Mouse (Mus musculus): ENCODE data around the gene Il19. TPM values are rescaled to one million over a fixed set of nuclear protein-coding genes. Genes with fewer than 3 reads are reported as not detected.

Gene Il19
- polyA plus RNA-seq (2015; fragmentation: Nextera tagmentation; extraction: Ambion mirVana) = not detected in 2 replicates

- Histone ChIP-seq H3K27ac (no peak within 1 kb of the TSS), H3K9ac (replicated peaks) (no peak within 1 kb of the TSS), H3K4me3 (replicated peaks) (no peak within 1 kb of the TSS), H3K4me2 (replicated peaks) (no peak within 1 kb of the TSS), H3K27me3 (no peaks in the 10 kb centered on the region), H3K36me3 (no peaks in the 10 kb centered on the region), H3K9me3 (no peaks in the 10 kb centered on the region), H3K4me1 (replicated peaks) (0 out of 2 replicates have a peak, but pooled peaks cover 4% of the 10 kb centered on the region)
- no peak for ATAC-seq
- 69% methylated on average over 4 of the region's 4 CpGs for WGBS
These were observed at the start of gene Il19 for GRCm38 (mm10) chr1:130940065-130940687. Il19 (minus strand) TSS chr1:130940115.

DNA sequence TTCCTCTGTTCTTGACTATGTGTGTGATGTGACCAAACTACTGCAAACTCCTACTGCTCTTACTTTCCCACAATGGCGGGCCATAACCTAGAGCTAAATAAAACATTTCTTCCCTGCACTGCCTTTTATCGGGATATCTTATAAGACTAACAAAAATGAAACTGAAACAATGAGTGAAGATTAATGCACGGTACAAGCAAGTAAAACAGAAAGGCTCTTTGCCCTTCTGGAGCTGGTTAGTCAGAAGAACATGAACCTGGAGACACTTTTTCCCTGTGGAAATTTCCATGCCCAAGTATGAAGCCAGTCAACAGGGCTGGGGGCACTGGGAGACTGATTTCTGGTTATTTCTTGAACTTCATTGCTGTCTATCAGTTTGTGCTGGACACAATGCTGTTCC, 49.4 kb upstream of the Il19 start:
- H3K4me3 ChIP-seq (replicated peaks) = no peak overlapping the region
- H3K27ac ChIP-seq = no peak overlapping the region
- H3K4me1 ChIP-seq (replicated peaks) = no peaks in the 10 kb centered on the region
- no peak overlapping the region for H3K4me2 ChIP-seq (replicated peaks)
- H3K9me3 ChIP-seq = no peaks in the 10 kb centered on the region
- H3K27me3 ChIP-seq = no peaks in the 10 kb centered on the region
- H3K36me3 ChIP-seq = no peaks in the 10 kb centered on the region
- 90% methylated on average over 3 of the region's 3 CpGs for WGBS
- no peak overlapping the region for H3K9ac ChIP-seq (replicated peaks)
- ATAC-seq = no peak

DNA sequence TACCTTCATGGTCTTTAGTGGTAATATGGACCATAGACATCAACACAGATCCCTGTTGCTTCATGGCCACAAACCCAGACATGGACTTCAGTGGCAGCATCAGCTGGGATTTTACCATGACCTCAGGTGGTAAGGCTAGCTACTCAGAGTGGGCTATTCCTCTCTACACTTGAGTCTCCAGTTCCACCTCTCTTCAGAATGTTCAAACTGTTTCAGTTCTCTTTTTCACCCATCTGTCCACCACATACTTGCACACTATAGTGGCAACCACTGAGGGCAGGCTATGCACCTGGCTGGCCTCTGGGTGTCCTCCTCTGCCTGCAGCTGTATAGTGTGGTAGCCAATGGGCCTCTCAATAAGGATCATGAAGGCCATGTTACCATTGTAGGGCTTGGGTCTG, 47.5 kb upstream of the Il19 start:
- Histone ChIP-seq H3K4me3 (replicated peaks) (no peak overlapping the region), H3K9me3 (no peaks in the 10 kb centered on the region), H3K36me3 (no peaks in the 10 kb centered on the region), H3K27me3 (no peaks in the 10 kb centered on the region), H3K4me1 (replicated peaks) (no peaks in the 10 kb centered on the region), H3K4me2 (replicated peaks) (no peak overlapping the region), H3K27ac (no peak overlapping the region), H3K9ac (replicated peaks) (no peak overlapping the region)
- no peak for ATAC-seq

- Histone ChIP-seq H3K36me3 (no peaks in the 10 kb centered on the region), H3K9ac (replicated peaks) (no peak overlapping the region), H3K4me1 (replicated peaks) (no peaks in the 10 kb centered on the region), H3K27ac (no peak overlapping the region), H3K4me2 (replicated peaks) (no peak overlapping the region), H3K4me3 (replicated peaks) (no peak overlapping the region), H3K27me3 (no peaks in the 10 kb centered on the region), H3K9me3 (no peaks in the 10 kb centered on the region)
- no peak for ATAC-seq
- WGBS = 90% methylated on average over 5 of the region's 5 CpGs
These were observed 47.1 kb upstream of the Il19 start for GRCm38 (mm10) chr1:130987001-130987400.

DNA sequence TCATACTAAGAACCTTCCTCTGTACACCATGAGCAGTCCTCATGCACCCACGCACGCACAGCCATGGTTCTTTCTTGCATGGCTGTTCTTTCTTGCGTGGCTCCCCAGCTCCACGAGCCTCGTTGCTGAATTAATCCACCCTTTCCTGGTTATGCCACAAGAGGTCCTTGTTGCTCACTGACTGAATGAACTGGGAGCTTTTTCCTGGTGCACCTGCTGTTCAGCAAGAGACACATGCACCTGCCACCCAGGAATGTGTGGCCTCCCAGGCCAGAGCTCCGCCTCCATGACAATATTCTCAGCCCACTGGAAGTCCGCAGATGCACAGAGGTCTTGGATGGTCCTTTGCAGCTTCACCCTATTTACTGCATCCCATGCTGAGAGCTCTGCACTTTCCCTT, 44.5 kb upstream of the Il19 start:
- 63% methylated on average over 7 of the region's 7 CpGs for WGBS

DNA sequence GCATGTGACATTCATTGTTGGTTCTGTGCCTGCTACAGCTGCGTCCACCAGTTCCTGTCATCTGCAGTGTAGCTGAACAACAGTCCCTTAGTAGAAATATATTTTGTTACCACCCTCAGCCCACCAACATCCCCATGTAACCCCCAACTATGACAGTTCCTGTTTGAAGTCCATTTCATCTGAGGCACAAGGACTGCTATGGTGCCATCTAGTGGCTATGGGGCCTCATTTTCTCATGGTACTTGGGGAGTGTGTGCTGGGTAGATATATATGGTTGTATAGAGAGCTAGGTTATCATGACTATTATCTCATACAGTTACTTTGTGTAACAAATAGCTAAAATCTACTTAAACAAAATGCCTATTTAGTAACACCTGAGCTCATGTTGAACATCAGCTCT, 39.5 kb upstream of the Il19 start:
- no peak overlapping the region for H3K4me2 ChIP-seq (replicated peaks)
- no peaks in the 10 kb centered on the region for H3K9me3 ChIP-seq
- H3K9ac ChIP-seq (replicated peaks) = no peak overlapping the region
- H3K27ac ChIP-seq = no peak overlapping the region
- H3K4me1 ChIP-seq (replicated peaks) = no peaks in the 10 kb centered on the region
- 71% methylated on average over 1 of the region's 1 CpGs for WGBS
- H3K27me3 ChIP-seq = no peaks in the 10 kb centered on the region
- H3K4me3 ChIP-seq (replicated peaks) = no peak overlapping the region
- ATAC-seq = no peak
- no peaks in the 10 kb centered on the region for H3K36me3 ChIP-seq

More for the DNA sequence above, 44.5 kb upstream of the Il19 start:
- Histone ChIP-seq H3K9ac (replicated peaks) (no peak overlapping the region), H3K36me3 (no peaks in the 10 kb centered on the region), H3K4me1 (replicated peaks) (no peaks in the 10 kb centered on the region), H3K27ac (no peak overlapping the region), H3K4me3 (replicated peaks) (no peak overlapping the region), H3K27me3 (no peaks in the 10 kb centered on the region), H3K9me3 (no peaks in the 10 kb centered on the region), H3K4me2 (replicated peaks) (no peak overlapping the region)
- no peak for ATAC-seq

DNA sequence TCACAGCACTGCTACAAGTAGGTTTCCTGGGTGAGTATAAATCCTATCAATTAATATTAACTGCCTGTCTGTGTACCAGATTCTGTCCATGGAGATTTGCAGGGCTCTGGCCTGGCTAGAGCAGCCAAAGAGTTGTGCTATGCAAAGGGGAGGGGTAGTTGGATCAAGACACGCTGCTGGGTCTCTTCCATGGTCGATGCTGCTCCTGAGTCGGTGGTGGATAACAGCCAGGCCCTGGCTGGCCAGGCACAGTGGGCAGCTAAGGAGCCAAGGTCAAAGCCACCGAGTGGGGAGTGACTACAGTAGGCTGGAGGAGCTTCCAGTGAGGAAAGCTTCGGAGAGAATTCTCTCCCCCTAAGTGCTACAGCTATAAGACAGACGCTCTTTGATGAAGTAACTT, 24.0 kb upstream of the Il19 start:
- no peak overlapping the region for H3K4me3 ChIP-seq (replicated peaks)
- no peaks in the 10 kb centered on the region for H3K36me3 ChIP-seq
- H3K9ac ChIP-seq (replicated peaks) = no peak overlapping the region
- no peak for ATAC-seq
- WGBS = 89% methylated on average over 6 of the region's 6 CpGs
- H3K4me2 ChIP-seq (replicated peaks) = no peak overlapping the region
- no peak overlapping the region for H3K27ac ChIP-seq
- no peaks in the 10 kb centered on the region for H3K27me3 ChIP-seq
- no peaks in the 10 kb centered on the region for H3K4me1 ChIP-seq (replicated peaks)
- H3K9me3 ChIP-seq = no peaks in the 10 kb centered on the region

DNA sequence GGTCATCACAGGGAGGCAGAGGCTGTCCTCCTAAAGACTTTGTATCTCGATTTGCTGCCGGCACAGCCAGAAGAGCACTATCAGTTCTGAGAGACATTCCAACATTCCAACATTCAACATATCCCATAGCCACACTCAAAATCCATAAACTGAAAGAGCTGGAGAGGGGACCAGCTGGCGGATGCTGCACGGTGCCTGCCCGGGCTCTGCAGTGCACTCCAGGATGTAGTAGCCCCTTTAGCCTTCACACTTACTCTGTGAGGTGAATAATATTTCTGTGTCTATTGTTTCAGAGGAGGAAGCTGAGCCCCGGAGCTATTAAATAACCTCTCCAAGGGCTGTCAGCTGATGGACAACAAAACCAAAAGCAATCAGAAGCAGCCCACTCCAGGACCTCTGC, 7.0 kb upstream of the Il19 start:
- H3K27ac ChIP-seq = no peak overlapping the region
- no peak for ATAC-seq
- H3K4me3 ChIP-seq (replicated peaks) = no peak overlapping the region
- H3K4me1 ChIP-seq (replicated peaks) = no peaks in the 10 kb centered on the region
- H3K9ac ChIP-seq (replicated peaks) = no peak overlapping the region
- H3K27me3 ChIP-seq = no peaks in the 10 kb centered on the region
- 79% methylated on average over 6 of the region's 6 CpGs for WGBS
- no peaks in the 10 kb centered on the region for H3K36me3 ChIP-seq
- H3K9me3 ChIP-seq = no peaks in the 10 kb centered on the region
- no peak overlapping the region for H3K4me2 ChIP-seq (replicated peaks)

DNA sequence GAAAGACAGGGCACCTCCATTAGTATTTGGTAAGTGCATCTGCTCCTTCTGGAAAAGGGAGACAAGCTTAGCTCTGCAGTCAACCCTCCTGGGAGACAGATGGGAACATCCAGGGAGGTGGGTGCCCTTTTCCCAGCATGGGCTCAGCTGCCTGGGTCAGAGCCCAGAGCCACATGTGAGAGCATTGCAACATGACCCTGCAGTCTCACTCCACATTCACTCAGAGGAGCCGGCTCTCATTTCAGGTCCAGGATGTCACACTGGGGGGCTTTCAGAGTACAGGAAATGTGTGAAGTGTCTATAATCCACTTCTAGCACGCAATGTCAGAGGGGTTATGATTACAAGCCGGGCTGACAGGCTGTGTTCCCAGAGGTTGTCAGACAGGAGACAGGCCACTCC, 1.9 kb upstream of the Il19 start:
- H3K4me1 ChIP-seq (replicated peaks) = 0 out of 2 replicates have a peak, but pooled peaks cover 4% of the 10 kb centered on the region
- no peak overlapping the region for H3K27ac ChIP-seq
- no peaks in the 10 kb centered on the region for H3K9me3 ChIP-seq
- H3K4me2 ChIP-seq (replicated peaks) = no peak overlapping the region
- H3K27me3 ChIP-seq = no peaks in the 10 kb centered on the region
- H3K4me3 ChIP-seq (replicated peaks) = no peak overlapping the region
- no peaks in the 10 kb centered on the region for H3K36me3 ChIP-seq
- H3K9ac ChIP-seq (replicated peaks) = no peak overlapping the region
- ATAC-seq = no peak
- WGBS = 69% methylated on average over 3 of the region's 3 CpGs

- H3K4me2 ChIP-seq (replicated peaks) = no peak overlapping the region
- no peak overlapping the region for H3K9ac ChIP-seq (replicated peaks)
- H3K36me3 ChIP-seq = no peaks in the 10 kb centered on the region
- H3K4me3 ChIP-seq (replicated peaks) = no peak overlapping the region
- 0 out of 2 replicates have a peak, but pooled peaks cover 4% of the 10 kb centered on the region for H3K4me1 ChIP-seq (replicated peaks)
- 52% methylated on average over 7 of the region's 7 CpGs for WGBS
- no peak for ATAC-seq
- H3K27ac ChIP-seq = no peak overlapping the region
- H3K9me3 ChIP-seq = no peaks in the 10 kb centered on the region
- no peaks in the 10 kb centered on the region for H3K27me3 ChIP-seq
These were observed 1.7 kb downstream of the Il19 start for GRCm38 (mm10) chr1:130938192-130938591.

DNA sequence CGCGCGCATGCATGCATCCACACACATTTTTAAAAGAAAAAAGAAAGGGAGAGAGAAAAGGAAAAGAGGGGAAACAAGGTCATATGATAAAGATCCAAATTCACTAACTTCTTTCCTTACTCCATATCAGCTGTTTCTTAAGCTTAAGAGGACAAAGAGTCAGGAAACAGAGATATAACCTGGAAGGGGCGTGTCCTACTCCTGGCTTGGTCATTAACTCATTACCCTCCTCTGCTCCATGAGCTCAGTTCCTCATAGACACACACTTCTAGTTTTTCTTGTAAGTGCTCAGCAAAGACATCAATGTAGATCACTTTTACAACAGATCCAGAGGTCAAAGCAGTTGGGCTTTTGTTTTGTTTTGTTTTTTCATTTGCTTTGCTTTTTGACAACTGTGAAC, 2.7 kb downstream of the Il19 start:
- Histone ChIP-seq H3K4me1 (replicated peaks) (0 out of 2 replicates have a peak, but pooled peaks cover 4% of the 10 kb centered on the region), H3K27ac (no peak overlapping the region), H3K9me3 (no peaks in the 10 kb centered on the region), H3K36me3 (no peaks in the 10 kb centered on the region), H3K4me3 (replicated peaks) (no peak overlapping the region), H3K4me2 (replicated peaks) (no peak overlapping the region), H3K9ac (replicated peaks) (no peak overlapping the region), H3K27me3 (no peaks in the 10 kb centered on the region)
- no peak for ATAC-seq
- 93% methylated on average over 4 of the region's 4 CpGs for WGBS

GRCm38 (mm10) chr1:130936351-130936750, 3.6 kb downstream of the Il19 start:
- no peak overlapping the region for H3K4me3 ChIP-seq (replicated peaks)
- H3K4me1 ChIP-seq (replicated peaks) = 0 out of 2 replicates have a peak, but pooled peaks cover 4% of the 10 kb centered on the region
- no peaks in the 10 kb centered on the region for H3K36me3 ChIP-seq
- no peaks in the 10 kb centered on the region for H3K9me3 ChIP-seq
- H3K27ac ChIP-seq = no peak overlapping the region
- no peak overlapping the region for H3K4me2 ChIP-seq (replicated peaks)
- no peaks in the 10 kb centered on the region for H3K27me3 ChIP-seq
- H3K9ac ChIP-seq (replicated peaks) = no peak overlapping the region
- ATAC-seq = no peak
- 55% methylated on average over 6 of the region's 6 CpGs for WGBS

DNA sequence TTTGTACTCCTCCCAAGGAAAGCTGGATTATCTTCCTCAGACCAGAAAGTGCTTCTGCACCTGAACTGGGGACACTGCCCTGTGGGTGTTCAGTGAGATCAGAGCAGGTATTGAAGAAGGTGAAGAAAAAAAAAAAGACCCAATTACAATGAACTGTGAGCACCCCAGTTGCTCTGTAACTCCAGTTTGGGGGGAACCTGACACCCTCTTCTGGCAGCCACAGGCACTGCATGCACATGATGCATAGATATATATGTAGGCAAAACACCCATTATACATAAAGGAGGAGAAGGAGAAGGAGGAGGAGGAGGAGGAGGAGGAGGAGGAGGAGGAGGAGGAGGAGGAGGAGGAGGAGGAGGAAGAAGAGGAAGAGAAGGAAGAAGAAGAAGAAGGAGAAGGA, 13.4 kb downstream of the Il19 start:
- H3K27ac ChIP-seq = no peak overlapping the region
- H3K27me3 ChIP-seq = no peaks in the 10 kb centered on the region
- H3K36me3 ChIP-seq = no peaks in the 10 kb centered on the region
- no peaks in the 10 kb centered on the region for H3K9me3 ChIP-seq
- no peak overlapping the region for H3K4me3 ChIP-seq (replicated peaks)
- no peaks in the 10 kb centered on the region for H3K4me1 ChIP-seq (replicated peaks)
- ATAC-seq = no peak
- no peak overlapping the region for H3K4me2 ChIP-seq (replicated peaks)
- H3K9ac ChIP-seq (replicated peaks) = no peak overlapping the region

Measured in midbrain, embryonic 13.5 days (tissue).